Mouse (Mus musculus) kidney, adult 2 months (tissue): ENCODE measurements around the gene Arhgef7. TPM values are rescaled to one million over a fixed set of nuclear protein-coding genes. Genes with fewer than 3 reads are reported as not detected.

Source experiments
- DNase-seq: peaks from one replicate; pipeline ENCODE4 v3.0.0; 2021
- H3K27ac ChIP-seq: fragments of 200-500 bp; 2 replicates; pipeline ENCODE4 v1.5.1; 2012; ENCODE audit warnings: low read depth, low read length, control low read depth, inconsistent platforms; ENCODE audit not compliant: insufficient read depth
- H3K27me3 ChIP-seq: fragments of 200-500 bp; replicated peaks from 2 replicates; pipeline ENCODE4 v1.6.1; 2012; ENCODE audit warnings: mild to moderate bottlenecking, moderate library complexity, low read length, inconsistent platforms; ENCODE audit not compliant: control insufficient read depth, insufficient read depth
- H3K36me3 ChIP-seq: fragments of 200-500 bp; 2 replicates; pipeline ENCODE4 v1.6.1; 2012; ENCODE audit warnings: mild to moderate bottlenecking, moderate library complexity, low read length, inconsistent platforms; ENCODE audit not compliant: control insufficient read depth, insufficient read depth
- H3K4me1 ChIP-seq: fragments of 200-500 bp; 2 replicates; pipeline ENCODE4 v1.6.1; 2011; ENCODE audit warnings: low read length; ENCODE audit not compliant: control insufficient read depth, insufficient read depth
- H3K4me3 ChIP-seq: fragments of 200-500 bp; 2 replicates; pipeline ENCODE4 v1.5.1; 2011; ENCODE audit warnings: mild to moderate bottlenecking, low read depth, low read length, control low read depth; ENCODE audit not compliant: insufficient read depth
- CTCF ChIP-seq: fragments of 200-500 bp; conservative IDR thresholded peaks from 2 replicates; pipeline ENCODE4 v1.5.1; 2011; ENCODE audit warnings: low read depth, mild to moderate bottlenecking, control low read depth, low read length, moderate library complexity, mixed read lengths; ENCODE audit not compliant: insufficient read depth, insufficient read length
- POLR2A ChIP-seq: fragments of 200-500 bp; IDR thresholded peaks from one replicate; pipeline ENCODE4 v1.6.1; 2011; ENCODE audit warnings: low read depth, low read length, control low read depth
- WGBS: fragments of 180-500 bp; shearing (Covaris S2); methylation state at CpG from one replicate; pipeline ENCODE4 v1.1.7; 2018; 5-methylcytosine and 5-hydroxymethylcytosine counted together
- polyA plus RNA-seq: library from polyadenylated mRNA; depleted of rRNA; stranded (reverse); fragments of >200 nt; gene quantifications from 2 replicates; pipeline ENCODE4 v1.2.3, GENCODE M21; 2012

Arhgef7 gene
- polyA plus RNA-seq, 1 experiment: 49.6 TPM

DNA sequence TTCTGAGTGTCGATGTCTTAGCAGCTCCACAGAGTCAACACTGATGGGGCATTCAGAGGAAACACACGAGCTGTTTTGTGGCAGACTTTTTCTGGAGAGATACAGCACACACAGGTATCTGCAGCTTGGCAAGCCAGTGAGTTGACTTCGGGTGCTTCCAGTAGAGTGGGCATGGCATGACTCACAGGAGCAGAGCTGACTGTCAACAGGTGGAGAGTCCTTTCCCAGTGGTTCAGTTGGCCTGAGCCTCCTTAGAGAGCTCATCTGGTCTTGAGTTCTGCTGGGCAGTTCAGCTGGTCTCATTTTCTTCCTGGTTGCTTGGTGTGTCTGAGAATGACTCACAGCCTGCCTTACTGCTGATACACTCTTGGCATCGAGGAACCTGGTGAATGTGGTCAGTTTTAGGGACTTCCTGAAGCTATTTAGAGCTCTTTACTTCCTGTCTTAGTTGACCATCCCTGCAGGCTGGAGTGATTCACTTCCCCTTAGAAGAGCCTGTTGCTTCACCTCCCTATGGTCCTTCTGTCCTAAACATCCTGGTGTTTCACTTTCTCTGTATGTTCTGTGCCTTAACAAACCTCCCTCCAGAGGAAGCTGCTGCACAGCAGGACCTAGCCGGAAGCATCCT is 39.8 kb downstream of the Arhgef7 start:
- DNase-seq: no peak
- H3K4me1 ChIP-seq: peaks cover 2% of the 10 kb centered on the region; the same call in 1 of the 2 replicates
- H3K36me3 ChIP-seq: no peaks in the 10 kb centered on the region
- TF ChIP-seq CTCF: no peak
- H3K27ac ChIP-seq: no peak overlapping the region
- no peaks in the 10 kb centered on the region for H3K27me3 ChIP-seq
- no peak overlapping the region for H3K4me3 ChIP-seq
- 84% methylated on average over 5 of the region's 5 CpGs for WGBS

DNA sequence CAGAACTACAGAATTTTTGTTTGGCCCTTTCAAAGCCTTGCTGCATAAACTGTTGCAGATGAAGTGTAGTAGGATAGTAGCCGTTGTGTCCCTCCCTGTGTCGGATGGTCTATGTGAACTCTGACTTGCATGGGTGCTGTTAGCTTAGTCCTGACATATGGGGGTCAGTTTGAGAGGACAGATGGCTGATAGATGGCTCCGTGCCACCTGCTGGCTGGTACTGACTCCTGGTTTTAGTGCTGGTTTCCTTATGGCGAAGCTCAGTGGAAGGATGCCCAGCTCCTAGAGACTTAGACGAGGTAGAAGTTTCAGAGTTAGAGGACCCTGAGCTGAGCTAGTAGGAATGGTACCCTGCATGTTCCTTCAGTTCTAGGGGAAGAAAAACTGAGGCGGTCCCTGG is 42.5 kb downstream of the Arhgef7 start:
- DNase-seq: no peak
- no peaks in the 10 kb centered on the region for H3K27me3 ChIP-seq
- TF ChIP-seq CTCF (no peak), POLR2A (no peak)
- H3K4me3 ChIP-seq: no peak overlapping the region
- H3K4me1 ChIP-seq: peaks cover 13% of the 10 kb centered on the region
- WGBS: 90% methylated on average over 6 of the region's 6 CpGs
- H3K36me3 ChIP-seq: no peaks in the 10 kb centered on the region
- H3K27ac ChIP-seq: no peak overlapping the region

DNA sequence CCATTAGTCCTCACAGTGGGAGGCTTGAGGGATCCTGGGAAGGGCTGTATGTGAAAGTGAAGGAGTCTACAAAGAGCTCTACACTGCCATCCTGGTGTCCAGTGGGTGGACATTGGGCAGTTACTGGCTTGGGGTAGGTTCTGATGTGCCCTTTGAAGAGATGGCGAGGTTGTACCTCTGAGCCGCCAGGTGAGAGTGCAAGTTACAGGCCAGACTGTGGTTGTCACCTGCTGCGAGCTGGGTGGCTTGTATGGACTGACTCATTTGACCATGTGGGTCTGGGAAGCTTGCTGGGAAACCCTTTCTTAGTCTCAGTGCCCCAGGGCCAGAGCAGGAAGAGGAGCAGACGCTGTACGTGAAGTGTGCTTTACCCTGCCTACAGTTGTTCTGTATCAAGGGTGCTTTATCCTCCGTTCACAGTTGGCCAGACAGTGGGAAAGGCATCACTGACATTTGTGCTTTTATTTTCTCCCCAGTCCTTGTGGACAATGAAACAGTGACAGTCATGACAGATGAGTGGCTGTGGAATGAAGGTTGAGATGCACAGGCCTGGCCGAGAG is 43.1 kb downstream of the Arhgef7 start:
- Histone ChIP-seq H3K36me3 (no peaks in the 10 kb centered on the region), H3K4me1 (peaks cover 19% of the 10 kb centered on the region), H3K27ac (no peak overlapping the region), H3K4me3 (no peak overlapping the region), H3K27me3 (no peaks in the 10 kb centered on the region)
- TF ChIP-seq CTCF: no peak
- no peak for TF ChIP-seq POLR2A
- DNase-seq: no peak
- WGBS: 80% methylated on average over 7 of the region's 7 CpGs

DNA sequence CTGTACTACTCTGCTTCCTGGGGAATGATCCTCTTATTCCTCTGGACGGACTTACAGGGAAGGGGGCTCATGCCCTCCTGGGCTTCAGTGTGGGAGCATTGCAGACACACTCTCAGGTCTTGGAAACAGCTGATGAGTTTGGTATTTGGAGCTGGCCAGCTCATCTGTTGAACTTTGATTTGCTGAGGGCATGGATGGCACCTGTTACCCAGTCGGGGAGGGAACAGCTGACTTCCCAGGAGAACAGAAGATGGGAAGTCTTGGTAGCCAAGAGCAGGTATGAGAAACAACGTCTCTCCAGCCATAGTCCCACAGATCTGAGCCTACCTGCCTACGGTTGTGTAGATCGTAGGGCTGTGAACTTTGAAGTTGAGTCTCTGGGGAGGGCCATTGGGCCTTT is 44.1 kb downstream of the Arhgef7 start:
- H3K36me3 ChIP-seq: no peaks in the 10 kb centered on the region
- no peak overlapping the region for H3K27ac ChIP-seq
- TF ChIP-seq POLR2A (no peak), CTCF (no peak)
- H3K4me1 ChIP-seq: peaks cover 27% of the 10 kb centered on the region
- WGBS: 67% methylated on average over 5 of the region's 5 CpGs
- no peak overlapping the region for H3K4me3 ChIP-seq
- peak; percentile 66 for DNase-seq
- no peaks in the 10 kb centered on the region for H3K27me3 ChIP-seq

DNA sequence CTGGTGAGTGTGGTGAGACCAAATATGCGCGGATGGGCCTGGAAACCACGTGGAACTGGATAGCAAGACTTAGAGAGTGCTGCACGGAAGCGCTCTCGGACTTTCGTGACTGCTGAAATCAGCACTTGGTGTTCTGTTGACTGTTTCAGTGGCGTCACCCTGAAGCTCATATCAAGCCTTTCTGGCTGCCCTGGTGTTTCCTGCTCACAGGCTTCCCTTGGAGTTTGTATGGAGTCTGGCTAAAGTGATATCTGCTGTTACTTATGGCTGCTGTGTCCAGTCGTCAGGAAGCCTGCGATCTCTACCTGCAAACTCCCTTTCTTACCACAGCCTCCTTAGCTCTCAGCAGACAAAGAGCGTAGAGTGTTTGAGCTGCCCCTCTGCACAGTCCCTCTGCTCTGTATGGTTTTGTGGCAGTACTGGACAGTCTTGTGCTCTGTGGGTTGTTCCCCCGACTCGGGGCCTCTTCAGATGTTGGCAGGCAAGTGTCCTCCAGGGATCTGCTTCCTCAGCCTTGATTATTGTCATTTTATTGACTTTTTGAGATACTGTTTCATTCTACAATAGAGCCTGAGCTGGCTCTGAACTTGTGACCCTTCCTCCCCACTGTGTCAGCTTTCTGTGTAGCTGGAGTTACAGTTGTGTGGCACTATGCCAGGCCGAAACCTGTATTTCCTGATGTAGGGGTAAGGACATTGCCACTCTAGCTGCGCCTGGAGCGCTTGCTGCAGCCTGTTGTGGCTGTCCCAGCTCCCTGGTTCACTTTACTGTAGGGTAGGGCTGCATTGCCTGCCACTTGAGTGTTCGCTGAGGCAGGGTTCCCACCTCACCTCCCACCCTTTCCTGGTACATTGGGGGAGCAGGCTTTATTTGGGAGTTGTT is 46.9 kb downstream of the Arhgef7 start:
- Histone ChIP-seq H3K4me1 (peaks cover 38% of the 10 kb centered on the region), H3K4me3 (no peak overlapping the region), H3K27me3 (no peaks in the 10 kb centered on the region), H3K36me3 (no peaks in the 10 kb centered on the region), H3K27ac (no peak overlapping the region)
- TF ChIP-seq CTCF: no peak
- no peak for TF ChIP-seq POLR2A
- 63% methylated on average over 17 of the region's 17 CpGs for WGBS
- peak; percentile 55 for DNase-seq

DNA sequence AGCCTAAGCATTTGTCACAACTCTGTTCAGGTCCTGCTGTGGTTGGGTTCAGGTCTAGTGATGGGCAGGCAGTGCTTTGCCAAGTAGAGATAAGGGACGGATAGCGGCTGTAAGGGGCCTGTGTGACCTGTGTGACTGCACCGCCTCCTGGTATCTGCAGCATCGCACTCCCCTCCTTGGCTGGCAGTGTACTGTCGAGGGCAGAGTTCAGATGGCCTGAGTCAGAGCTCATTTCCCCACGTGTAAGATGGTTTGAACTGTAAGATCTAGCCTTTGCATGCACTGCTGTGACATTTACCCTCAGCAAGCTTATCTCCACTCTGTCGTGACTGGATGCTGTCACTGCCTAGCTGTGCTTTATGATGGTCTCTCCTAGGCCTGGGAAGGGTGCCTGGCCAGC is 48.4 kb downstream of the Arhgef7 start:
- Histone ChIP-seq H3K27ac (no peak overlapping the region), H3K27me3 (no peaks in the 10 kb centered on the region), H3K4me3 (no peak overlapping the region), H3K36me3 (no peaks in the 10 kb centered on the region), H3K4me1 (peaks cover 42% of the 10 kb centered on the region)
- 28% methylated on average over 7 of the region's 7 CpGs for WGBS
- peak; percentile 62 for DNase-seq
- TF ChIP-seq POLR2A (no peak), CTCF (no peak)

DNA sequence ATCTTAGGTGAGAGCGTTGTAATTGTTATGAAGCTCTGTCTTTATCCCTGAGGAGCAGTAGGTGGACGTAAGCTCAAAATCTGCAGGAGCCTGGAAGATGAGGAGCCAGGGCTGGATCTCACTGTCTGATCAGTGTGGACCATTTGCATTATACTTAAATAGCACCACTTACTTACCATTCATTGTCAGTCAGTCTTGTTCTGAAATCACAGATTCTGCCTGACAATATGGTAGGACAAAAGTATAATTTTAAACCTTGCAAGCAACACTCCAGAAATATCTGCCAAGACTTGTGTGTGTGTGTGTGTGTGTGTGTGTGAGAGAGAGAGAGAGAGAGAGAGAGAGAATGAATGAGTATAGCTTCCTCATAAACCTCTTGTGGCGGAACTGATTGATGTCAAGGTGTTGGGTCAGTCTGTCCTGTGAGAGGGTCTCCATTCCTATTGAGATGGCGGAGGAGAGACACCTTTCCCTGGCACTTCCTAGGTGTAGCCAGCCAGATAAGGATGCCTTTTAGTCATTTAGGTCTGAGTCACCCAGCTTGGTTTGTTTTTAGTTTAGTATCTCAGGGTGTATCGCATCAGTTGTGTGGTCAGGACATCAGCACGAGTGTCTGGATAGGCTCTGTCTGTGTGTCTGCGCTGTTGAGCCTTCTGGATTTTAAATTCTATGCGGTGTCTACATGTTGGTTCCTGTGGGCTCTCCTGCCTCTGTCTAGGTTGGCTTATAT is 49.1 kb downstream of the Arhgef7 start:
- TF ChIP-seq CTCF (no peak), POLR2A (no peak)
- Histone ChIP-seq H3K36me3 (no peaks in the 10 kb centered on the region), H3K27me3 (no peaks in the 10 kb centered on the region), H3K4me3 (no peak overlapping the region), H3K4me1 (peaks cover 42% of the 10 kb centered on the region), H3K27ac (no peak overlapping the region)
- DNase-seq: no peak
- 94% methylated on average over 8 of the region's 8 CpGs for WGBS
